Mouse (Mus musculus) thymus, postnatal 4 days (tissue): ENCODE measurements around the gene Ralgps2.

Source experiments
- DNase-seq: peaks from one replicate; pipeline ENCODE4 v3.0.0; 2021

The Ralgps2 gene

GRCm38 (mm10) chr1:156901689-156902088 lies 37.7 kb downstream of the Ralgps2 start:
- no peak for DNase-seq

GRCm38 (mm10) chr1:156891561-156891960 lies 47.9 kb downstream of the Ralgps2 start:
- DNase-seq: peak; percentile 20

- peak; percentile 24 for DNase-seq
These were observed 50.6 kb downstream of the Ralgps2 start for GRCm38 (mm10) chr1:156888830-156889229.

GRCm38 (mm10) chr1:156885879-156886278 lies 53.5 kb downstream of the Ralgps2 start:
- DNase-seq: no peak

- no peak for DNase-seq
These were observed 54.6 kb downstream of the Ralgps2 start for GRCm38 (mm10) chr1:156884782-156885181.

- DNase-seq: no peak
These were observed 68.8 kb downstream of the Ralgps2 start for GRCm38 (mm10) chr1:156870616-156871015.

- DNase-seq: no peak
These were observed 69.4 kb downstream of the Ralgps2 start for GRCm38 (mm10) chr1:156870028-156870427.

- DNase-seq: no peak
These were observed 75.2 kb downstream of the Ralgps2 start for GRCm38 (mm10) chr1:156864240-156864639.

GRCm38 (mm10) chr1:156863726-156864125 lies 75.7 kb downstream of the Ralgps2 start:
- DNase-seq: no peak

GRCm38 (mm10) chr1:156861475-156862043 lies 77.9 kb downstream of the Ralgps2 start:
- no peak for DNase-seq

GRCm38 (mm10) chr1:156860266-156860665 lies 79.2 kb downstream of the Ralgps2 start:
- no peak for DNase-seq

- no peak for DNase-seq
These were observed 79.6 kb downstream of the Ralgps2 start for GRCm38 (mm10) chr1:156859711-156860250.

GRCm38 (mm10) chr1:156859156-156859555 lies 80.3 kb downstream of the Ralgps2 start:
- DNase-seq: no peak

- no peak for DNase-seq
These were observed 82.8 kb downstream of the Ralgps2 start for GRCm38 (mm10) chr1:156856666-156857065.

GRCm38 (mm10) chr1:156854558-156854957 lies 84.9 kb downstream of the Ralgps2 start:
- DNase-seq: no peak

GRCm38 (mm10) chr1:156852872-156853271 lies 86.6 kb downstream of the Ralgps2 start:
- no peak for DNase-seq

- no peak for DNase-seq
These were observed 87.0 kb downstream of the Ralgps2 start for GRCm38 (mm10) chr1:156852409-156852808.

- no peak for DNase-seq
These were observed 92.3 kb downstream of the Ralgps2 start for GRCm38 (mm10) chr1:156847098-156847497.

- DNase-seq: no peak
These were observed 97.6 kb downstream of the Ralgps2 start for GRCm38 (mm10) chr1:156841625-156842339.

- DNase-seq: no peak
These were observed 100.7 kb downstream of the Ralgps2 start for GRCm38 (mm10) chr1:156838695-156839094.

GRCm38 (mm10) chr1:156838177-156838576 lies 101.2 kb downstream of the Ralgps2 start, which contains the start of gene Angptl1:
Gene Angptl1, plus strand, starts transcription at chr1:156838562.
- DNase-seq: no peak

- DNase-seq: no peak
These were observed 120.2 kb downstream of the Ralgps2 start for GRCm38 (mm10) chr1:156819236-156819635.

GRCm38 (mm10) chr1:156813485-156813884 lies 125.9 kb downstream of the Ralgps2 start:
- DNase-seq: no peak

GRCm38 (mm10) chr1:156812716-156813115 lies 126.7 kb downstream of the Ralgps2 start:
- no peak for DNase-seq
